Mouse (Mus musculus): Measurements from ENCODE around the gene Ets2.
"Not testable (repeated sequence)": the region's sequence is repeated elsewhere in the genome, so short reads cannot be mapped to it uniquely, and the experiment has no call there.

Gene Ets2

DNA sequence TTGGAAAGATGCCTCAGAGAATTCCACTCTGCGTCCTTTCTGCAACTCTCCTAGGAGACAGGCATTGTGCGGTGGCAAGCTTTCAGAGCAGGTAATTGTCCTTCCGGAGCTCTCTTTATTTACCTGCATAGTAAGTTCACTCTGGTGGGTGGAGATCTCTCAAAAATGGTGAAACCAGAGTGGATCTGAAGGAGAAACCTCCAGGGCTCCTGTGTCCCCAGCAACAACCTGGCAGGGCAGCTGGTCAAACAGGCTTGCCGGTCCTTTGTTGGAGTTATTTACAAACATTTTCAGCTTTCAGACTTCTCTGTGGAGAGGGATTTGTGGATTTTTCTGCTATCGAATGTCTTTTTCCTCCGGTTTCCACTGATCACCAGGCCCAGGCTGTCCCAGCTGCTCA, 34.6 kb downstream of the Ets2 start:
- no peak for DNase-seq

- no peak for DNase-seq
Observed at GRCm38 (mm10) chr16:95739522-95739921, 37.6 kb downstream of the Ets2 start.

DNA sequence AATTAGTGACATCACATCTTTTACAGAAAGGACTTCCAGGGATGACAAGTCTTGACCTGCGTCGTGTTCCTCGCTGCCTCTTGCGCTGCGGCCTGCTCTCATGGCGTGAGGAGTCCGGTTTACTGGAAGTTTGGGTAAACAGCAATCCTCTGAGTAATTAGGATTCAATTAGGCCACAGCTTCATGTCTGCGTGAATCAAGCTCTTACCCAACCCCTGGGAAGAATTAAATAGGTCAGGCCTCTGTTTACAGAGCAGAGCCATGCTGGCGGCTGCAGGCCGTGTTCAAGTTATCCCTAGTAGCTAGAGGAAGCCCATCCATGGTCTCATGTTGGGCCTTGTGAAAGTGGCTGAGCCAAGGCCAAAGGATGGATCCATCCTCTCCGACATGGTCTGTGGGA, 39.5 kb downstream of the Ets2 start:
- no peak for DNase-seq

DNA sequence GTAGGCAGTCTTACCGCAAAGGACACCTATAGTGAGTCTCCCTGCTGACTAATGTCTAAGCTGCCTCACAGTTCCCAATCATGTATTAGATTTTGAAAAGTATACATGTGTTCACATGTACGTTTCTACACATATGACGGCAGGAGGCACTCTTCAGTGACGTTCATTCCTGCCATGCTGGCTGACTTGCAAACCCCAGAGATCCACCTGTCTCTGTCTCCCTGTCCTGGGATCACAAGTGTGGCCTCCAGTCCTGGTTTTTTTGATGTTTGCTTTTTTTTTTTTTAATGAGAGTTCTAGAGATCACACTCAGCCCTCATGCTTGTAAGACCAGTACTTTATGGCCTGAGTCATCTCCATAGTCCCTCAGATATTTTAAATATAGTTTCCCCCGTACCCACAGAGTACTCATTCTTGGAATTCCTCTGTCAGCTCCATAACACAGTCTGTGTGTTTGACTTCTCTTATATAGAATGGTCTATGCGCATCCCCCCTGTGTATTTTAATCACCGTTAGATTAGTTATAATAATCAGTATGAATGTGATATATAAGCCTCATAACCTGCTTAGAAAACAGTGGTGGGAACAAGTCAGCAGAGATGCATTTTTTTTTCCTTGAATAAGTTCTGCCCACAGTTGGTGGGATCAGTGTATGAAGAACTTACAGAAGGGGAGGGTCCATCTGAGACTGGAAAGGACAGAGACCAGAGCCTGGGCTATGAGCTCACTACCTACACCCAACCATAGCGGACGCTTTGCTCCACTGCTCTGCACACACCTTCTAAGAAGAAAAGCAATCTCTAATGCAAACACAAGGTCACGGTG, 40.3 kb downstream of the Ets2 start:
- DNase-seq: no peak

GRCm38 (mm10) chr16:95742740-95743030, 40.8 kb downstream of the Ets2 start:
- no peak for DNase-seq

DNA sequence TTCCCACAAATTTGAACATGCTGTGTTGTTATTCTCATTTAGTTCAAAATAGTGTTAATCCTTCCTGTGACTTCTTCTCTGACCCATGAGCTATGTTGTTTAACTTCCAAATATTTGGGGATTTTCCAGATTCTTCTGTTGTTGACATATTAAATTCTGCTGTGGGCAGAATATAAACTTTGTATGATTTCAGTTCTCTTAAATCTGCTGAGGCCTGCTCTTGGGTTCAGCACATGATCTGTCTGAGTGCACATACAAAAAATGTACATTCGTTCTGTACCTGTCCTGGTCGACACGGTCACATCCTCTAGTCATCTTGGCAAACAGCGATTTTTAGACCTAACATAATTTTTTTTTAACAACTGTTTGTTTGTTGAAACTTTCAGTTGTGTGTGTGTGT, 41.2 kb downstream of the Ets2 start:
- no peak for DNase-seq

DNA sequence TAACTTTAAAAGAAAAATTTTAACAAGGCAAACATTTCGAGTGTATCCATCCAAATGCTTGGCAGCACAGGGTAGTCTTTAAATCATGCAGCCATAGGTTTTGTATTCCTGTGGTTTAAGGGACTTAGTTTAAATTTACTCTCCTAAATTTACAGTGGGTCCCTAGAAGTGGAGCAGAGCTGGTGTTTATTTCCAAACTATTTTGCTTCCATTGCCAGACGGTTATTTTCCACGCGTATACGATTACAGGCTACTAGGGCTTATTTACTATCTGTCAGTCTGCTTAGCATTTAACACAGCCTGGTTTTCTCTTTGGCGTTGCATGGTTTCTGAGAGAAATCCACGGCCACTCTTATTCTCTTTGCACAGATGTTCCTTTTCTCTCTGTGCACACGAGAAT, 42.9 kb downstream of the Ets2 start:
- no peak for DNase-seq

GRCm38 (mm10) chr16:95745685-95746084, 43.8 kb downstream of the Ets2 start:
- DNase-seq: no peak

- DNase-seq: no peak
Observed at GRCm38 (mm10) chr16:95746565-95746964, 44.7 kb downstream of the Ets2 start.

DNA sequence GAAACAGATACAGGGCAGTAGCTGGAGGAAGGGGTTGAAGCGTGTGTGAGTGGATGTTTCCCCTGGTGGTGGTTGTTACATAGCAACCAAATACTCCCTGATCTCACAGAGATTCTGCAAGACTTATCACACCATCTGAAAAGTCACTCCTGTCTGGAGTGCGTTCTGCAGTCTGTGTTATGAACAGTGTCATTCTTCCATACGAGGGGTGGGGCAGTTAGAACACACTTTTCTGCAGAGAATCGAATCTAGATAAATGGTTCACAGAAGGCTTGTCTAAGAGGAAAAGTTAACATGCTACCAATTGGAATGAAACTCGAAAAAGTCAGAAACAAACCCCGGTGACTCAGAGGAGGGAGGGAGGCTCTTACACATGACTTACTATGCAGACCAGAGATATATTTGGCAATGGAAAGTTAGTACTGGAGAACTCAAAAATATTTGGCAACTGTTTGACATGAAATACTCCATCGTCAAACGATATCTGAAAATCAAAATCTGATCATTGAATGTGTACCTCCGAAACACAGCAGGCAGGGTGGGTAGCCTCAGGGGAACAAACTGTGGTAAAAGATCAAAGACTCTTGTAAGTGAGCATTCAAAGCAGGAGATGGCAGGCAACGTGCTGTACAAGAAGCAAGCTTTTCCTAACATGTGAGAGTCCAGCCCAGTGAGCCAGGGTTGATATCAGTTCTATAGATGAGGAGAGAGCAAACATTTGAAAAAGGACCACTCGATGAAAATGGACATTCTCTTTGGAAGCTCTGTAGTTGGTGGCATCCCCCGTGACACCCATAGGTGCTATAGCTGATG, 47.6 kb downstream of the Ets2 start:
- no peak for DNase-seq

- peak; percentile 29 for DNase-seq
Observed at GRCm38 (mm10) chr16:95750211-95750629, 48.3 kb downstream of the Ets2 start.

DNA sequence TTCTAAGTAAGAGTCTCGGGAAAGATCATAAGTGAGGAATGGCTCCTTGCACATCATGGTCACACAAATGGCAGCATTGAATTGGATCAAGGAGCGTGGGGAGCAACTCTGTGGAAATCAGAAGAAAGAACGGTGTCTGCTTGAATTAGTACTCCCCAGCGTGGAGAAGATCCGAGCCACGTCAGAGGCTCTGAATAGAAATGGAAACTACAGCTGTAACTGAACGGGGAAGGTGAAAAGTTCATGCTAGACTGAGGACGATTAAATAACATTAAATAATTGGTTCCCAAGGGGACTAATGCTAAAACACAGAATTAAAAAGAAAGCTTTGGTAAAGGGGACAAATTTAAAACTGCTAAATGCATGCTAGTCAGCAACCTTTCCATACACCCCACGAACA, 50.6 kb downstream of the Ets2 start:
- no peak for DNase-seq

DNA sequence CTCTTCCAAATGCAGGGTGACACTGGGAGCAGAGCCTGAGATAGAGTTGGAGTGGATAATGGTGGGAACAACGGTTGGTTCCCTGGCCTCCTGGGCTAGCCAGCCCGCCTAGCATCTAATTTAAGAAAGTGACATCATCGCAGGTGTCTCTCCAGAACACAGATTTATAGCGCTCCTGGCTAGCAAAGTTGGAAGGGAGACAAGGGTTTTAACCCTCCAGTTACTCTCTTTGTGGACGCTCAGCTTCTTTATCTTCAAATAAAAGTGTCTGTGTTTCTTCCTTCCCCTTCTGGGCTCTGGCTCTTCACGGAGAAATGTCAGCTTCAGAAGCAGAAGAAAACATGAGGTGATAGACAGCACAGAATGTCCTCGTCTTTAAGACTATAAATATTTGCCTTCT, 51.4 kb downstream of the Ets2 start:
- DNase-seq: no peak

DNA sequence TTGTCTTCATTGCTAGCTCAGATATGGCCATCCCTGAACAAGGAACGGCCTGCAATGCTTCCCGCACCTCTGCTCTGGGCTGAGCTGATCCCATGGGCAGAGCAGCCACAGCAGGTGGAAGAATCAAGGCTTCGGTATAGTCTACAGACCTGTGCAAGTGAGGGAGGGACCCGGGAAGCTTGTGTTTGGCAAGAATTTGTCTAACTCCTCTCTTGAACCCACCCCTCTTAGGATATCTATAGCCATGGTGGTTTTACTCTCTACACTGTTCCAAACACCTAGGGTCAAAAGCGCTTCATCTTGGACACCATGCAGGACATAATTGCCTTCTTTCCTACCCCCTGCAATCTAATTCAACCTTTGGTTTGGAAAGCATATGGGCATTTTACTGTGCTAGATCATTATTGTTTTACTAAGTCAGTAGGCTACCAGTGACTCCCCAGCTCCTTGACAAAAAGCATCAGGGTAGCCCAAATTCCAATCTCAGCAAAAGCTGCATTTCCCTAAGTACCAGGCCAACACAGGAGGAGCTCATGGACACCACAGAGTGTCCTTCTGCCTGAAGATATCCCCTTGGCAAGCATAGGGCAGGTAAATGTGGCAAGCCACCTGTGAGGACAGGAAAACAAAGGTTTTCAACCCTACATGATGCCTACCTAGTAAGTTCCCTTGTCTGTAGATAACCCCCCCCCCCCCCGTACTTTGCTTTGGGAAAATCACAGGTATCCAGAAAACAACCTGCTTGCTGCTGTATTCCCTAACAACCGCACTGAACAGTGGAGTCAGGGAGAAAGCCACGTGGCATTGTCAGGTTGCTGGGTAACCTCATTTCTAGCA, 57.5 kb downstream of the Ets2 start:
- DNase-seq: no peak

DNA sequence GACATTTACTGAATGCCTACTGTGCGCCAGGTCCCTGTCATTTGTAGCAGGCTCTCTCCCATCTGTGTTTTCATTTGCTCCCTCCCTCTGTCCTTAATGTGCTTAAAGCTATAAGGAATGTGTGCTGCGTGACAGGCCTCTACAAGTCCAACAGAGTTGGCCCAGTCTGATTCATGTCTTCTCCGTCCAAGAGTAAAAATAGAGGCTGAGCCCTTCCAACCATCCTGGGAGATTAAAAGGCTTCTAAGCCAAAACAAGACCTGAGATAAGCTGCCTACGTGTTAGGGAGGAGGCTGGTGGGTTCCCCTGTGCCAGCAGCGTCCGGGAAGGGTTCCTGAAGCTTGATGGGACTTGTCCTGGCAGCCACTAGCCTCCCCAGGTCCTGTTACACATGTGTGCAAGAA, 58.1 kb downstream of the Ets2 start:
- DNase-seq: no peak

DNA sequence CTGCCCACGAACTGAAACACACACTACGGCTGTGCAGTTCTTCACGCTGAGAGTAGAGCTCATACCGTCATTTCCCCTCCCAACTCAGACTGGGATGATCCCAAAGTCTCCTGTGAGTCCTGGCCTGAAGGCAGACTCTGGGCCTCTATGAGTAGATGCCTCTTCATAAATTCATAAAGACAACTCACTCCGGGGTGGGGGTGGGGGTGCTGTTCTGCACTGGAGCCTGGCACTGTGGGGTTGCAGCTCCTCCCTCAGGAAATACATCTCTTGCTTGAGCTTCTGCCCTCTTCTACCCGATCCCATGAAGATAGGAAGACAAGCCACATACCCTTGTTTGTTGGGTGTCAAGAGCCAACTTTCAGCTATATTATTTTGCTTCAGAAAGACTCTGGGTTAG, 59.9 kb downstream of the Ets2 start:
- DNase-seq: no peak

- no peak for DNase-seq
Observed at GRCm38 (mm10) chr16:95763201-95763600, 61.3 kb downstream of the Ets2 start.

DNA sequence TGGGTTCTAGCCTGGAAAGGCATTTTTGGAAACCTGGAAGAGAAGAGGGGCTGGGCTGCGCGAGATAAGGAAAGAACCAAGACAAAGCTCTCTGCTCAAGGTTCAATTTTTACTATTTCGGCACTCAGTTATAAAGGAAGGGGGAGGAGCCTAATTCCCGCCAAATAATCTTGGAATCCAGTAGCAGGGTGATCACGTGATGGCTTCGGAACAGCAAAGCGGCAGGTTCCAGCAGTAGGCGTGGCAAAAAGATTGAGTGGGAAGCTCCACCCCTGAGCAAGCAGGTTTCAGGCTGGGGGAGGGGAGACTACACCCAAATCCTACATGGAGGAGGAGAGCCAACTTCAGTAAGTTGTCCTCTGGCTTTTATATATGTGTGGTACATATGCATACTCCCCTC, 62.2 kb downstream of the Ets2 start:
- DNase-seq: not testable (repeated sequence)

DNA sequence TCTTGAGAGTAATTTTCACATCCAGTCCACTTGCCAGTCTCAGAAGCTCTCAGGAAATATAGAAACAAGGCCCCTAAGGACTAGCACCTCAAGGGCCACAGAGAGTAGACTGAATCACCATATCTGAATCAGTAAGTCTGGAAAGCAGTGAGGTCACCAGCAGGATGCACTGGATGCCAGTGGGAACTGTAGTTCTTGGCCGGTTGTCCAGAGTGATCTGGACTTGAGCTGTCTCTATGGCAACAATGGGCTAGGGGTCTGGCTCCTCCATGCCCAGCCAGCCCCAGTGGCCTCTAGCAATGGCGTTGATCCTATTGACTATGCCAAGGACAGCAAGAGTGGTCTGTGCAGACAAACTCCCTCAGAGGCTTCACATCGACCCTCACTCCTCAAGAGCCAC, 64.3 kb downstream of the Ets2 start:
- DNase-seq: no peak

GRCm38 (mm10) chr16:95767246-95767645, 65.4 kb downstream of the Ets2 start:
- DNase-seq: no peak

- no peak for DNase-seq
Observed at GRCm38 (mm10) chr16:95769066-95769995, 67.5 kb downstream of the Ets2 start.

DNA sequence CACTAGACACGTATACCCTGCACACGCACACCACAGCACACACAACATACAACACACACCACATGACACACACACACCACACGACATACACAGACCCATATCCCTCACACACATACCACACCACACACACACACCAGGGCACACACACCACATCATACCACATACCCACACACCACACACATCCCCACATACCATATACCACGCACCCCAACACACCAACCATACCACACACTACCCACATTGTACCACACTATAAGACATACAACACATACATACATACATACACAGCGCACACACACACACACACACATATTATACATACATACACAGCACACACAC, 68.1 kb downstream of the Ets2 start:
- no peak for DNase-seq

DNA sequence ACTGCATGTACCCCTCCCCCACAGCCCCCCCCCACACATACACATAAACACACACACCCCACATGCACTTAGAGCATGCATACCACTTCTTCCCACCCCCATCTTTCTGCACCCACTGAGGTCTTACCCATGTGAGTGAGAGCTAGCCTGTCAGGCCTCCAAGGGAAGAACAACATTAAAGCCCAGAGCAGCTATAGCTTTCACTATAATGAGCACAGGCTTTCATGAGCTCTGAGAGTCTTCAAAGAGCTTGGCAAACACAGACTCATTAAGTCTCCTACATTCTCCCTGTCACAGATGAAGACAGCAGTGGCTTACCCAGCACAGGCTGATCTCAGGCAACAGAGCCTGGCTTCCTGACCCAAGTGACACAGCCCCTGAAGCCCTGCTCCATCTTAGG, 68.5 kb downstream of the Ets2 start:
- DNase-seq: no peak
